Mouse (Mus musculus): Measurements from ENCODE around the gene Rag1. TPM values are rescaled to one million over a fixed set of nuclear protein-coding genes. Genes with fewer than 3 reads are reported as not detected.

Rag1 gene
- not detected in 2 replicates for polyA plus RNA-seq (2012; rRNA removed; ENCODE audit: low replicate concordance)

GRCm38 (mm10) chr2:101649114-101649671, at the start of gene Rag1, which contains the start of gene B230118H07Rik:
Gene Rag1 (minus strand): TSS chr2:101649501.
Gene B230118H07Rik (minus strand): TSS chr2:101649532.

DNA sequence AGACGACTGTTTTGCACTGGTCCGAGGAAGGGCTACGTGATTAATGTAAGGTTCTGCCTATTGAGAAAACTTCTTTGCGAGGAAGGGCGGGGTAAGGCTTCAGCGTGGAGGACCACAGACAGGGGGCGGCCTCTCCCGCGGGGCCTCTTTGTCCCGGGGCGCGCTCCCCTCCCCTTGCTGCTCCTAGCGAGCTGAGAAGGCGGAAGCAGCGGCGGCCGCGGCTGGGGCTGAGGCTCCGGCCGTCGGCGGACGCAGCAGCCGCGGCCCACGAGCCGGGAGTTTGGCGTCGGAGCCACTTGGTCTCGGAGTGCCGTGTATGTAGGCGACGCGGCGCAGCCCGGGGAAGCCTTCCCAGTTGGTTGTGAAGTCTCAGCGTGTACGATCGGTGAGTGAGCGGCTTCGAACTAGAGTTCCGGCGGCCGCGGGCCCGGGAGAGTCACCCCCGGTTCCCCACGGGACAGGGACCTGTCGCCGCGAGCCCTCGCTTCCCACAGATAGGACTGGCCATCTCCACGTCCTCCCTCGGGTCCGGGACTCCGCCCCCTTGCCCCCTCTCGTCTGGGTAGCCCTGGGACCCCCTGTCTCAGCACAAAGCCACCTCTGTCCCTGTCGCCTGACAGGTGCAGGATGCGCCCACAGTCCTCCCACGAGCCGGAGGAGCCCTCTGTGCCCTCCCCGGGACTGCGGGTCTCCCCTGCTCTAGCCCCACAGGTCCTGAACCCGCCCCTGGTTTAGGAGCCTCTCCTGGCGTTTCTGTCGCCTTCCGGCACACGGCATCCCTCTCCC, 29.1 kb upstream of the Rag1 start, which contains the start of gene Traf6:
Gene Traf6, plus strand, starts transcription at position 194 of the 786 bp plus-strand sequence.

GRCm38 (mm10) chr2:101624526-101624925, 24.8 kb downstream of the Rag1 start, which contains the start of gene Rag2:
Gene Rag2 (plus strand): TSS chr2:101624718.

Other genes with a start within 250 kb of the Rag1 start
- gene Rag2, start 24.8 kb downstream of the Rag1 start, polyA plus RNA-seq (2012; rRNA removed; ENCODE audit: low replicate concordance), result not detected in 2 replicates
- 0.09 TPM in 1 of 2 replicates, not detected in the other for gene B230118H07Rik, start within 50 bp of the Rag1 start, polyA plus RNA-seq (2012; rRNA removed; ENCODE audit: low replicate concordance)
- 2.4 and 2.8 TPM in 2 replicates for gene Traf6, start 28.9 kb upstream of the Rag1 start, polyA plus RNA-seq (2012; rRNA removed; ENCODE audit: low replicate concordance)
- gene Prr5l, start 233.5 kb upstream of the Rag1 start, polyA plus RNA-seq (2012; rRNA removed; ENCODE audit: low replicate concordance), result 1.9 and 3.4 TPM in 2 replicates
- gene Commd9, start 236.7 kb upstream of the Rag1 start, polyA plus RNA-seq (2012; rRNA removed; ENCODE audit: low replicate concordance), result 26.3 and 35.2 TPM in 2 replicates